Mouse (Mus musculus): ENCODE results near the gene Ccni. TPM values are rescaled to one million over a fixed set of nuclear protein-coding genes. Genes with fewer than 3 reads are reported as not detected.
A peak's percentile ranks its signal among the peaks of the same experiment; 100 is the strongest.

Gene Ccni
- total and polyA plus RNA-seq, 3 experiments, result 34.7 to 91.6 (median 82.1) TPM

DNA sequence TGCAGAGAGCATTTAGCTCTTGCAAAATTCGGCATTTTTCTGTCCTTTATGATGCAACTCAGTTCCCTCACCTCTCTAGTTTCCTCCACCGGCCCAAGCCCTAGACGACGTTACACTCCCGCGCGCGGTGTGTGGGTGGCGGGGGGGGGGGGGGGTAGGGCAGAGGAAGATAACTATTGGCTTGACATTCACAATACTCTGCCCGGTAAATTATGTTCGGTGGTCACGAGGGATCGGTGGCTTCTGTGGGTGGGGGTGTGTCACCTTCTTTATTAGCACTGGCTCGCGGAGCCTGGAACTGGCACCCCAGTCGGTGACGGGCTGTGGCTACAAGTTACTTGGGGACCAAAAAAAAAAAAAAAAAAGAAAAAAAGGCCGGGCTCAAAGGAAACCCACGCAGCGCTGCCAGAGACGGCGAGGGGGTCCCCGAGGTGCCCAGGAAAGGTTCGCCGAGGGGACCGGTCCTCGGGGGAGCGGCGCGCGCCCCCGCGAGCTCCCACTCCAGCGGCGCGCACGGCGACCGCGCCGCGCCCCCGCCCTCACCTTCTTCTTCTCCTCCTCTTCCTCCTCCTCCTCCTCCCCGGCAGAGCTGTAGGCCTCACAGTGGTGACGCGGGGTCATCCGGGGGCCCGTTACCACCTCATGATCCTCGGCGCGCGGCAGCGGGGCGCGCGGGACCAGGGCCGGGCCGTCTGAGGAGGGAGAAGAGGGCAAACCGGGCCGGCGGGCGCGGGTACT lies 755 bp downstream of the Ccni start:
- Histone ChIP-seq H3K27me3 (replicated peaks) (no peaks in the 10 kb centered on the region), H3K9me3 (replicated peaks; ENCODE audit: low read length) (no peaks in the 10 kb centered on the region), H3K4me3 (replicated peaks in 1 of 3; ENCODE audit: low read depth in 2 of 3, low read length in 2 of 3, poor library complexity in 1 of 3) (peak overlapping the region; percentile 72 to 97 (median 96)), H3K27ac (ENCODE audit: insufficient read depth, low read depth) (peak overlapping the region; percentile 59), H3K4me1 (ENCODE audit: control insufficient read depth in 1 of 2, insufficient read depth in 2 of 2) (peaks cover 0 to 26% of the 10 kb centered on the region in 2 experiments; a peak in 2 of 4 replicates), H3K9ac (ENCODE audit: insufficient read depth, low read depth) (peak overlapping the region; percentile 92), H3K36me3 (replicated peaks in 1 of 2; ENCODE audit: control insufficient read depth in 1 of 2, insufficient read depth in 1 of 2, low read length in 1 of 2) (peaks cover 7 to 15% of the 10 kb centered on the region in 2 experiments), H3K79me2 (replicated peaks; ENCODE audit: control insufficient read depth, extremely low read depth, insufficient read depth, poor library complexity, severe bottlenecking) (peaks cover 26% of the 10 kb centered on the region), H3K4me2 (ENCODE audit: insufficient read depth, low read depth, poor library complexity, severe bottlenecking) (peak overlapping the region; percentile 90)
- in situ Hi-C loops (cut with MboI; ENCODE audit: low pct_ligation_motif_present, low pct_unique_long_range_greater_than_20kb, low sequenced_read_pairs), result no loop called here
- peak; percentile 63 for TF ChIP-seq ZNF384 (IDR thresholded peaks at IDR 0.05; ENCODE audit: low read depth, low read length)
- TF ChIP-seq ELF1 (IDR thresholded peaks at IDR 0.05; ENCODE audit: low read depth, low read length), result no peak
- TF ChIP-seq SIN3A (IDR thresholded peaks at IDR 0.05; ENCODE audit: low read length), result peak; percentile 71
- 0 out of 2 replicates have a peak, but pooled peaks have one; percentile 24 for TF ChIP-seq CHD2 (IDR thresholded peaks at IDR 0.05; ENCODE audit: low read length)
- TF ChIP-seq MAZ (IDR thresholded peaks at IDR 0.05; ENCODE audit: low read depth, low read length), result 0 out of 2 replicates have a peak, but pooled peaks have one; percentile 9
- peak; percentile 46 for DNase-seq (ENCODE audit: extremely low read depth)
- dilution Hi-C loops (cut with MboI; ENCODE audit: extremely low pct_ligation_motif_present, extremely low pct_unique_long_range_greater_than_20kb, low sequenced_read_pairs), result no loop called here

- no peak overlapping the region for H3K27ac ChIP-seq (ENCODE audit: insufficient read depth, low read depth)
- in situ Hi-C loops (cut with MboI; ENCODE audit: low pct_ligation_motif_present, low pct_unique_long_range_greater_than_20kb, low sequenced_read_pairs) (no loop called here), dilution Hi-C loops (cut with MboI; ENCODE audit: extremely low pct_ligation_motif_present, extremely low pct_unique_long_range_greater_than_20kb, low sequenced_read_pairs) (no loop called here)
- DNase-seq (ENCODE audit: extremely low read depth), result no peak
- no peaks in the 10 kb centered on the region for H3K27me3 ChIP-seq (replicated peaks)
- TF ChIP-seq UBTF (IDR thresholded peaks at IDR 0.05; ENCODE audit: low read depth, low read length) (no peak), TBP (conservative IDR thresholded peaks at IDR 0.05; ENCODE audit: low read depth, low read length) (no peak), E2F4 (IDR thresholded peaks at IDR 0.05; ENCODE audit: insufficient replicate concordance, low read depth, low read length) (no peak), USF2 (conservative IDR thresholded peaks at IDR 0.05; ENCODE audit: low read depth, low read length) (no peak), ZC3H11A (IDR thresholded peaks at IDR 0.05; ENCODE audit: low read depth, low read length) (no peak), ZNF384 (IDR thresholded peaks at IDR 0.05; ENCODE audit: low read depth, low read length) (no peak), ZMIZ1 (IDR thresholded peaks at IDR 0.05; ENCODE audit: low read depth, low read length) (no peak), CHD2 (IDR thresholded peaks at IDR 0.05; ENCODE audit: low read length) (no peak), MYC (IDR thresholded peaks at IDR 0.05; ENCODE audit: low read depth, low read length) (no peak), JUND (conservative IDR thresholded peaks at IDR 0.05; ENCODE audit: low read depth, low read length) (no peak), EP300 (IDR thresholded peaks at IDR 0.05; ENCODE audit: low read length) (no peak), BHLHE40 (IDR thresholded peaks at IDR 0.05; ENCODE audit: low read depth, low read length) (no peak), ZKSCAN1 (IDR thresholded peaks at IDR 0.05; ENCODE audit: borderline replicate concordance, low read depth, low read length) (no peak), ELF1 (IDR thresholded peaks at IDR 0.05; ENCODE audit: low read depth, low read length) (no peak), NRF1 (IDR thresholded peaks at IDR 0.05; ENCODE audit: low read depth, low read length) (no peak), GABPA (IDR thresholded peaks at IDR 0.05; ENCODE audit: insufficient replicate concordance, low read depth, low read length) (no peak), MAFK (IDR thresholded peaks at IDR 0.05; ENCODE audit: insufficient replicate concordance, low read length) (no peak), USF1 (IDR thresholded peaks at IDR 0.05; ENCODE audit: low read depth, low read length) (no peak), JUN (IDR thresholded peaks at IDR 0.05; ENCODE audit: insufficient read depth, low read depth, low read length) (no peak), POLR2A (IDR thresholded peaks at IDR 0.05; ENCODE audit: low read depth, low read length) (no peak)
- peaks cover 21 to 50% of the 10 kb centered on the region in 2 experiments for H3K36me3 ChIP-seq (replicated peaks in 1 of 2; ENCODE audit: control insufficient read depth in 1 of 2, insufficient read depth in 1 of 2, low read length in 1 of 2)
- H3K9ac ChIP-seq (ENCODE audit: insufficient read depth, low read depth), result no peak overlapping the region
- H3K9me3 ChIP-seq (replicated peaks; ENCODE audit: low read length), result no peaks in the 10 kb centered on the region
- H3K4me1 ChIP-seq (ENCODE audit: control insufficient read depth in 1 of 2, insufficient read depth in 2 of 2), result peaks cover 0 to 22% of the 10 kb centered on the region in 2 experiments; a peak in 2 of 4 replicates
- H3K79me2 ChIP-seq (replicated peaks; ENCODE audit: control insufficient read depth, extremely low read depth, insufficient read depth, poor library complexity, severe bottlenecking), result peaks cover 26% of the 10 kb centered on the region
- no peak overlapping the region for H3K4me3 ChIP-seq (replicated peaks in 1 of 3; ENCODE audit: low read depth in 2 of 3, low read length in 2 of 3, poor library complexity in 1 of 3)
- no peak overlapping the region for H3K4me2 ChIP-seq (ENCODE audit: insufficient read depth, low read depth, poor library complexity, severe bottlenecking)
Observed at GRCm38 (mm10) chr5:93201181-93201580, 5.1 kb downstream of the Ccni start.

Data from CH12.LX (cell line).